Mouse (Mus musculus) right cerebral cortex, postnatal 25 days (tissue): ENCODE measurements around the gene Atp9a.

Experiments used
- DNase-seq: peaks from one replicate; pipeline ENCODE4 v3.0.0; 2022

The Atp9a gene

GRCm38 (mm10) chr2:168679381-168680199, 62.6 kb downstream of the Atp9a start:
- no peak for DNase-seq

GRCm38 (mm10) chr2:168678662-168679294, 63.4 kb downstream of the Atp9a start:
- peak; percentile 70 for DNase-seq

GRCm38 (mm10) chr2:168677650-168678049, 64.6 kb downstream of the Atp9a start:
- no peak for DNase-seq

GRCm38 (mm10) chr2:168671724-168672123, 70.5 kb downstream of the Atp9a start:
- no peak for DNase-seq

GRCm38 (mm10) chr2:168670241-168670640, 72.0 kb downstream of the Atp9a start:
- DNase-seq, result no peak

GRCm38 (mm10) chr2:168669762-168670161, 72.4 kb downstream of the Atp9a start:
- DNase-seq, result no peak

GRCm38 (mm10) chr2:168667745-168668144, 74.5 kb downstream of the Atp9a start:
- no peak for DNase-seq

GRCm38 (mm10) chr2:168665680-168666079, 76.5 kb downstream of the Atp9a start:
- no peak for DNase-seq

GRCm38 (mm10) chr2:168663716-168664115, 78.5 kb downstream of the Atp9a start:
- DNase-seq, result no peak

- no peak for DNase-seq
These were observed 79.0 kb downstream of the Atp9a start for GRCm38 (mm10) chr2:168663216-168663615.

- no peak for DNase-seq
These were observed 80.4 kb downstream of the Atp9a start for GRCm38 (mm10) chr2:168661802-168662201.

GRCm38 (mm10) chr2:168660344-168660743, 81.9 kb downstream of the Atp9a start:
- DNase-seq, result no peak

- DNase-seq, result no peak
These were observed 83.7 kb downstream of the Atp9a start for GRCm38 (mm10) chr2:168658551-168658950.

GRCm38 (mm10) chr2:168656569-168657308, 85.5 kb downstream of the Atp9a start:
- DNase-seq, result no peak

GRCm38 (mm10) chr2:168654983-168655669, 87.1 kb downstream of the Atp9a start:
- DNase-seq, result no peak

GRCm38 (mm10) chr2:168654482-168654881, 87.7 kb downstream of the Atp9a start:
- DNase-seq, result no peak

- no peak for DNase-seq
These were observed 90.5 kb downstream of the Atp9a start for GRCm38 (mm10) chr2:168651757-168652156.

- DNase-seq, result no peak
These were observed 94.0 kb downstream of the Atp9a start for GRCm38 (mm10) chr2:168648171-168648570.

- DNase-seq, result no peak
These were observed 97.4 kb downstream of the Atp9a start for GRCm38 (mm10) chr2:168644855-168645254.

GRCm38 (mm10) chr2:168643524-168644177, 98.6 kb downstream of the Atp9a start:
- no peak for DNase-seq

- no peak for DNase-seq
These were observed 100.0 kb downstream of the Atp9a start for GRCm38 (mm10) chr2:168642187-168642586.

GRCm38 (mm10) chr2:168640460-168640859, 101.7 kb downstream of the Atp9a start:
- DNase-seq, result no peak
